Mouse (Mus musculus) embryonic fibroblast, embryonic 13.5 days (primary cell): ENCODE data around the gene Babam2.

Experiments used
- CTCF ChIP-seq: IDR thresholded peaks from 2 replicates; pipeline ENCODE4 v1.5.1; 2011; ENCODE audit warnings: mild to moderate bottlenecking, control low read depth, low read length, moderate library complexity, borderline replicate concordance; ENCODE audit not compliant: insufficient read depth
- POLR2A ChIP-seq: IDR thresholded peaks from 2 replicates; pipeline ENCODE4 v1.6.1; 2011; ENCODE audit warnings: low read depth, mild to moderate bottlenecking, control low read depth, low read length, moderate library complexity

GRCm38 (mm10) chr5:31916241-31916640 is 218.8 kb downstream of the Babam2 start:
- TF ChIP-seq CTCF: no peak
- no peak for TF ChIP-seq POLR2A
